ENCODE assay signal across 8 mouse cellular contexts in genomic region chr7:82715912-82716601, GRCm38 (mm10).
DNase-seq lines count a peak whose midpoint lies in the region; ATAC-seq and TF ChIP-seq lines count a peak whose summit lies in the region.

No protein-coding gene starts in this region.

- H3K27ac ChIP-seq in liver, postnatal 0 days (ENCODE audit: low read depth), result no peak overlapping the region
- H3K27ac ChIP-seq in liver, embryonic 11.5 days (ENCODE audit: low read depth, low read length), result no peak overlapping the region
- H3K27ac ChIP-seq in forebrain, embryonic 14.5 days (ENCODE audit: low read depth, low read length), result peak overlapping the region; percentile 56; the same call in 1 of the 2 replicates
- peak overlapping the region; percentile 86 for H3K27ac ChIP-seq in limb, embryonic 13.5 days
- H3K27ac ChIP-seq in neural tube, embryonic 15.5 days (replicated peaks), result peak overlapping the region; percentile 78

- ATAC-seq in liver, postnatal 0 days, result no peak
- ATAC-seq in liver, embryonic 11.5 days (replicated peaks; ENCODE audit: low FRiP score), result no peak
- ATAC-seq in forebrain, embryonic 14.5 days, result peak; percentile 52; the same call in 1 of the 2 replicates
- ATAC-seq in limb, embryonic 13.5 days (ENCODE audit: low FRiP score, low read depth), result peak; percentile 43; the same call in 1 of the 2 replicates
- peak; percentile 61 for ATAC-seq in neural tube, embryonic 15.5 days (ENCODE audit: low FRiP score)

- no peak overlapping the region for H3K4me2 ChIP-seq in liver, postnatal 0 days (ENCODE audit: low read depth, low read length)
- no peak overlapping the region for H3K4me2 ChIP-seq in liver, embryonic 11.5 days
- no peak overlapping the region for H3K4me2 ChIP-seq in forebrain, embryonic 14.5 days (ENCODE audit: low read length)
- peak overlapping the region; percentile 43 for H3K4me2 ChIP-seq in limb, embryonic 13.5 days (replicated peaks)
- H3K4me2 ChIP-seq in neural tube, embryonic 15.5 days, result peak overlapping the region; percentile 31

- TF ChIP-seq CTCF in liver, postnatal 0 days (IDR thresholded peaks at IDR 0.05; ENCODE audit: low read depth), result no peak

- H3K4me1 ChIP-seq in liver, postnatal 0 days (ENCODE audit: insufficient read depth), result no peaks in the 10 kb centered on the region
- H3K4me1 ChIP-seq in liver, embryonic 11.5 days (replicated peaks; ENCODE audit: control insufficient read depth, insufficient read depth, low read length), result peaks cover 4% of the 10 kb centered on the region; the same call in 1 of the 2 replicates
- 0 out of 2 replicates have a peak, but pooled peaks cover 3% of the 10 kb centered on the region for H3K4me1 ChIP-seq in forebrain, embryonic 14.5 days (ENCODE audit: control insufficient read depth, insufficient read depth, low read length)
- peaks cover 77% of the 10 kb centered on the region for H3K4me1 ChIP-seq in limb, embryonic 13.5 days
- peaks cover 22% of the 10 kb centered on the region for H3K4me1 ChIP-seq in neural tube, embryonic 15.5 days

- no peaks in the 10 kb centered on the region for H3K9me3 ChIP-seq in liver, postnatal 0 days (ENCODE audit: low read length)
- no peaks in the 10 kb centered on the region for H3K9me3 ChIP-seq in liver, embryonic 11.5 days (ENCODE audit: control insufficient read depth, low read length)
- H3K9me3 ChIP-seq in forebrain, embryonic 14.5 days (replicated peaks; ENCODE audit: control insufficient read depth, low read length), result no peaks in the 10 kb centered on the region
- no peaks in the 10 kb centered on the region for H3K9me3 ChIP-seq in limb, embryonic 13.5 days
- no peaks in the 10 kb centered on the region for H3K9me3 ChIP-seq in neural tube, embryonic 15.5 days (replicated peaks)

- H3K27me3 ChIP-seq in liver, postnatal 0 days (ENCODE audit: insufficient read depth, low read length), result no peaks in the 10 kb centered on the region
- no peaks in the 10 kb centered on the region for H3K27me3 ChIP-seq in liver, embryonic 11.5 days (replicated peaks; ENCODE audit: control insufficient read depth, insufficient read depth, low read length)
- H3K27me3 ChIP-seq in forebrain, embryonic 14.5 days (replicated peaks; ENCODE audit: control insufficient read depth, insufficient read depth, low read length), result no peaks in the 10 kb centered on the region
- H3K27me3 ChIP-seq in limb, embryonic 13.5 days, result no peaks in the 10 kb centered on the region
- no peaks in the 10 kb centered on the region for H3K27me3 ChIP-seq in neural tube, embryonic 15.5 days (replicated peaks)

- WGBS in liver, postnatal 0 days (ENCODE audit: insufficient replicate concordance), result 62% methylated on average over 8 of the region's 8 CpGs
- 62% methylated on average over 8 of the region's 8 CpGs for WGBS in liver, embryonic 11.5 days
- 52% methylated on average over 8 of the region's 8 CpGs for WGBS in forebrain, embryonic 14.5 days
- whole genome bisulfite sequencing in limb, embryonic 13.5 days, result 9% methylated on average over 8 of the region's 8 CpGs
- WGBS in neural tube, embryonic 15.5 days, result 10% methylated on average over 8 of the region's 8 CpGs

- H3K9ac ChIP-seq in liver, postnatal 0 days (replicated peaks), result no peak overlapping the region
- no peak overlapping the region for H3K9ac ChIP-seq in liver, embryonic 11.5 days (ENCODE audit: low read depth, low read length)
- peak overlapping the region; percentile 33 for H3K9ac ChIP-seq in forebrain, embryonic 14.5 days (ENCODE audit: low read length)
- H3K9ac ChIP-seq in limb, embryonic 13.5 days, result no peak overlapping the region
- peak overlapping the region; percentile 26; the same call in 1 of the 2 replicates for H3K9ac ChIP-seq in neural tube, embryonic 15.5 days (replicated peaks)

- H3K36me3 ChIP-seq in liver, postnatal 0 days (replicated peaks; ENCODE audit: insufficient read depth, low read length), result peaks cover 8% of the 10 kb centered on the region
- no peaks in the 10 kb centered on the region for H3K36me3 ChIP-seq in liver, embryonic 11.5 days (ENCODE audit: control insufficient read depth, insufficient read depth, low read length)
- peaks cover 2% of the 10 kb centered on the region; the same call in 1 of the 2 replicates for H3K36me3 ChIP-seq in forebrain, embryonic 14.5 days (ENCODE audit: control insufficient read depth, insufficient read depth, low read length)
- peaks cover 4% of the 10 kb centered on the region for H3K36me3 ChIP-seq in limb, embryonic 13.5 days
- no peaks in the 10 kb centered on the region for H3K36me3 ChIP-seq in neural tube, embryonic 15.5 days

- no peak for TF ChIP-seq EP300 in liver, postnatal 0 days (IDR thresholded peaks at IDR 0.05; ENCODE audit: low read depth)

- peak; percentile 4 for DNase-seq in liver, postnatal 0 days
- no peak for DNase-seq in liver, embryonic 11.5 days (ENCODE audit: low spot score)
- peak; percentile 22 for DNase-seq in forebrain, embryonic 14.5 days (ENCODE audit: low spot score)
- DNase-seq in left cerebral cortex, adult 8-10 months (ENCODE audit: low spot score in 2 of 2), result no peak
- DNase-seq in right cerebral cortex, adult 18-20 months, result no peak
- DNase-seq in spleen, adult 12 weeks (ENCODE audit: low spot score), result no peak

- H3K4me3 ChIP-seq in liver, postnatal 0 days (ENCODE audit: low read depth, low read length), result no peak overlapping the region
- H3K4me3 ChIP-seq in liver, embryonic 11.5 days (ENCODE audit: low read depth, low read length), result no peak overlapping the region
- no peak overlapping the region for H3K4me3 ChIP-seq in forebrain, embryonic 14.5 days (ENCODE audit: low read depth, low read length)
- H3K4me3 ChIP-seq in limb, embryonic 13.5 days, result no peak overlapping the region
- H3K4me3 ChIP-seq in neural tube, embryonic 15.5 days (replicated peaks), result no peak overlapping the region

Comparison
In these comparisons a context has a peak if more than half of its experiments do, and no peak if none do; other contexts are left out.
1. DNase-seq: peak in liver, postnatal 0 days (single experiment) and forebrain, embryonic 14.5 days (single experiment); none in liver, embryonic 11.5 days (single experiment), left cerebral cortex, adult 8-10 months (0 of 2), right cerebral cortex, adult 18-20 months (single experiment) and spleen, adult 12 weeks (single experiment).
2. ATAC-seq: peak in forebrain, embryonic 14.5 days (single experiment), limb, embryonic 13.5 days (single experiment) and neural tube, embryonic 15.5 days (single experiment); none in liver, postnatal 0 days (single experiment) and liver, embryonic 11.5 days (single experiment).
3. H3K27ac ChIP-seq: peak in forebrain, embryonic 14.5 days (single experiment), limb, embryonic 13.5 days (single experiment) and neural tube, embryonic 15.5 days (single experiment); none in liver, postnatal 0 days (single experiment) and liver, embryonic 11.5 days (single experiment).
4. H3K4me2 ChIP-seq: peak in limb, embryonic 13.5 days (single experiment) and neural tube, embryonic 15.5 days (single experiment); none in liver, postnatal 0 days (single experiment), liver, embryonic 11.5 days (single experiment) and forebrain, embryonic 14.5 days (single experiment).
5. H3K9ac ChIP-seq: peak in forebrain, embryonic 14.5 days (single experiment) and neural tube, embryonic 15.5 days (single experiment); none in liver, postnatal 0 days (single experiment), liver, embryonic 11.5 days (single experiment) and limb, embryonic 13.5 days (single experiment).